Mouse (Mus musculus): ENCODE measurements around the gene Mcmbp.
"Not testable (repeated sequence)": the region's sequence is repeated elsewhere in the genome, so short reads cannot be mapped to it uniquely, and the experiment has no call there.

Mcmbp gene

GRCm38 (mm10) chr7:128717991-128718390 is 22.3 kb downstream of the Mcmbp start:
- no peak for DNase-seq (ENCODE audit: low read depth)

GRCm38 (mm10) chr7:128705735-128706134 is 34.6 kb downstream of the Mcmbp start:
- peak; percentile 64 for DNase-seq (ENCODE audit: low read depth)

GRCm38 (mm10) chr7:128699959-128700358 is 40.3 kb downstream of the Mcmbp start:
- not testable (repeated sequence) for DNase-seq (ENCODE audit: low read depth)

- no peak for DNase-seq (ENCODE audit: low read depth)
Measured at GRCm38 (mm10) chr7:128694848-128695247, 45.4 kb downstream of the Mcmbp start.

GRCm38 (mm10) chr7:128692163-128692562 is 48.1 kb downstream of the Mcmbp start:
- no peak for DNase-seq (ENCODE audit: low read depth)

GRCm38 (mm10) chr7:128690796-128691195 is 49.5 kb downstream of the Mcmbp start:
- no peak for DNase-seq (ENCODE audit: low read depth)

GRCm38 (mm10) chr7:128690070-128690469 is 50.2 kb downstream of the Mcmbp start:
- DNase-seq (ENCODE audit: low read depth) = peak; percentile 88

- no peak for DNase-seq (ENCODE audit: low read depth)
Measured at GRCm38 (mm10) chr7:128689347-128689746, 50.9 kb downstream of the Mcmbp start.

GRCm38 (mm10) chr7:128687821-128688564 is 52.3 kb downstream of the Mcmbp start:
- no peak for DNase-seq (ENCODE audit: low read depth)

GRCm38 (mm10) chr7:128678546-128678945 is 61.7 kb downstream of the Mcmbp start:
- DNase-seq (ENCODE audit: low read depth) = no peak

- DNase-seq (ENCODE audit: low read depth) = peak; percentile 94
Measured at GRCm38 (mm10) chr7:128672408-128673010, 67.8 kb downstream of the Mcmbp start.

- DNase-seq (ENCODE audit: low read depth) = peak; percentile 93
Measured at GRCm38 (mm10) chr7:128671952-128672351, 68.3 kb downstream of the Mcmbp start.

- DNase-seq (ENCODE audit: low read depth) = no peak
Measured at GRCm38 (mm10) chr7:128668831-128669230, 71.5 kb downstream of the Mcmbp start.

GRCm38 (mm10) chr7:128667788-128668187 is 72.5 kb downstream of the Mcmbp start:
- DNase-seq (ENCODE audit: low read depth) = no peak

GRCm38 (mm10) chr7:128664861-128665377 is 75.4 kb downstream of the Mcmbp start:
- DNase-seq (ENCODE audit: low read depth) = no peak

GRCm38 (mm10) chr7:128663906-128664305 is 76.4 kb downstream of the Mcmbp start:
- DNase-seq (ENCODE audit: low read depth) = no peak

- no peak for DNase-seq (ENCODE audit: low read depth)
Measured at GRCm38 (mm10) chr7:128656970-128657369, 83.3 kb downstream of the Mcmbp start.

Measured in 416B (cell line).